Mouse (Mus musculus) midbrain, embryonic 16.5 days (tissue): ENCODE measurements around the gene Agps. TPM values are rescaled to one million over a fixed set of nuclear protein-coding genes. Genes with fewer than 3 reads are reported as not detected.

ENCODE experiments used
- ATAC-seq: fragments of 200-750 bp; cut with Nextera tagmentation; 2 replicates; pipeline ENCODE4 v1.8.0; 2017; ENCODE audit warnings: moderate TSS enrichment
- H3K27ac ChIP-seq: fragments of 300-500 bp; sonication (generic); 2 replicates; pipeline ENCODE4 v1.5.1; 2014; ENCODE audit warnings: mild to moderate bottlenecking, low read length, mixed read lengths
- H3K27me3 ChIP-seq: fragments of 300-500 bp; sonication (generic); 2 replicates; pipeline ENCODE4 v1.6.1; 2014; ENCODE audit warnings: low read depth, low read length, mixed read lengths; ENCODE audit not compliant: control insufficient read depth, insufficient read depth
- H3K36me3 ChIP-seq: fragments of 300-500 bp; sonication (generic); 2 replicates; pipeline ENCODE4 v1.6.1; 2014; ENCODE audit warnings: mild to moderate bottlenecking, low read length, moderate library complexity, mixed read lengths; ENCODE audit not compliant: control insufficient read depth, insufficient read depth
- H3K4me1 ChIP-seq: fragments of 300-500 bp; sonication (generic); 2 replicates; pipeline ENCODE4 v1.6.1; 2014; ENCODE audit warnings: mild to moderate bottlenecking, low read length, mixed read lengths; ENCODE audit not compliant: control insufficient read depth, insufficient read depth
- H3K4me2 ChIP-seq: fragments of 300-500 bp; sonication (generic); 2 replicates; pipeline ENCODE4 v1.6.1; 2014; ENCODE audit warnings: mild to moderate bottlenecking, low read length, mixed read lengths
- H3K4me3 ChIP-seq: fragments of 300-500 bp; sonication (generic); 2 replicates; pipeline ENCODE4 v1.5.1; 2014; ENCODE audit warnings: low read depth, mild to moderate bottlenecking, low read length, moderate library complexity, mixed read lengths
- H3K9ac ChIP-seq: fragments of 300-500 bp; sonication (generic); 2 replicates; pipeline ENCODE4 v1.6.1; 2014; ENCODE audit warnings: low read depth, low read length, mixed read lengths
- H3K9me3 ChIP-seq: fragments of 300-500 bp; sonication (generic); replicated peaks from 2 replicates; pipeline ENCODE4 v1.6.1; 2014; ENCODE audit warnings: mild to moderate bottlenecking, low read length, mixed read lengths; ENCODE audit not compliant: control insufficient read depth, poor library complexity, severe bottlenecking
- WGBS: fragments of 180-500 bp; shearing (Covaris S2); extraction: QIAGEN DNeasy Blood & Tissue Kit; methylation state at CpG from one replicate; pipeline ENCODE4 v1.1.7; 2014; 5-methylcytosine and 5-hydroxymethylcytosine counted together
- polyA plus RNA-seq: library from polyadenylated mRNA; unstranded; fragments of >200 nt; fragmentation: Nextera tagmentation; extraction: Ambion mirVana; gene quantifications from 2 replicates; pipeline ENCODE4 v1.2.1, GENCODE M21; 2015

Gene Agps
- polyA plus RNA-seq, 1 experiment from 2014 or later: 26.5 TPM

DNA sequence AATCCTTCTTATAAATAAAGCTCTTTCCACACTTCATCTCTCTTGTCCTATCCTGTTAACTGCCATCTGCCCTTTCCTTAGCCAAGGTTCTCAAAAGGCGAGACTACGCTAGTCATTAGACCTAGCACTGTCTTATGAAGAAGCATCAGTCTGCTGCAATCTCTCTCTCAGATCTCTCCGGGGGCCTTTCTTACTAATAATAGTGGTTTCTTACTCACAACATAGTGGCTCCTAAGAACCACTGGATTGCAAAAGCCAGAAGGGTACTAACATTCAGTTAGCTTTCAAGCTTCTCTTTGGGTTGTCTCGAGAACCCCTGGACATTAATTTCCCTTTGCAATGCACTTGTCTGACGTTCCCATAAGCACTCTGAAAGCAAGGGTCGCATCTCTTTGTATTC lies 26.2 kb upstream of the Agps start:
- H3K9ac ChIP-seq: no peak overlapping the region
- H3K27me3 ChIP-seq: no peaks in the 10 kb centered on the region
- no peaks in the 10 kb centered on the region for H3K4me1 ChIP-seq
- 90% methylated on average over 6 of the region's 6 CpGs for WGBS
- no peak overlapping the region for H3K4me2 ChIP-seq
- no peak overlapping the region for H3K4me3 ChIP-seq
- no peak for ATAC-seq
- no peaks in the 10 kb centered on the region for H3K36me3 ChIP-seq
- H3K27ac ChIP-seq: no peak overlapping the region
- H3K9me3 ChIP-seq: no peaks in the 10 kb centered on the region

DNA sequence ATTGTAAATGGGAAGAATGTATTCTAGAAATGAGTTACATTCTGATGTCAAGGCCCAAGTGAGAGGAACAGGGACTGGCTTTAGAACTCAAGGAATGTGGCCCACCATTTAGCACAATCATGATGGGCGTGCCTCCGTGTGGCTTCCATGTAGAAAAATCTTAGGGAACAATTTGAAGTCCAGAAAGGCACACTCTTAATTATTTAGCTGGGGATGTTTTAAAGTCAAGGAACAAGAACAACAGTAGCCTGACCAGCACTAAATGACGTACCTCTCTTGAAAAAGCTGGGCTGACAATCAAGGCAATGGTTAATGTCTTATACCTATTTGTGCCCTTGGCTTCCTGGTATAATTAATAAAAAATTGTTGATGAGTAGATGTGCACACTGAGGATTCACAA lies 25.1 kb upstream of the Agps start:
- Histone ChIP-seq H3K4me2 (no peak overlapping the region), H3K27me3 (no peaks in the 10 kb centered on the region), H3K36me3 (no peaks in the 10 kb centered on the region), H3K9me3 (no peaks in the 10 kb centered on the region), H3K9ac (no peak overlapping the region), H3K4me3 (no peak overlapping the region), H3K4me1 (no peaks in the 10 kb centered on the region), H3K27ac (no peak overlapping the region)
- ATAC-seq: no peak
- 96% methylated on average over 3 of the region's 3 CpGs for WGBS

DNA sequence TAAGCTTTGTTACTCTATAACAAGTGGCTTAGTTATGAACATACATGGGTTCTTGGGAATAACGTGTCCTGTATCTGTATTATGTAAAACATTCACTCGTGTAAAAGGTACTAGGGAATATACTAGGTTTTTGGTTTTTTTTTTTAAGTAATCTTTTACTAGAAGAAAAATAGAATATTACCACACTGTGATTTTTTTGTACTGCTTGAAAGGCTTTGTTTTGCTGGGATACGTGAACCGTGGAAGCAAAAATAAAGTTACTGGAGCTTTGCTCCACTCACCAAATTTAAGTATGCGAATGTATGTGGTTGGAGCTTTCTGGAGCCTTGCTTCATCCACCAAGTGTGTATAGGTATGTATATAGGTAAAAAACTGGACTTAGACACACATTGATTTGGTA lies 24.5 kb upstream of the Agps start:
- no peaks in the 10 kb centered on the region for H3K27me3 ChIP-seq
- no peaks in the 10 kb centered on the region for H3K36me3 ChIP-seq
- no peak overlapping the region for H3K27ac ChIP-seq
- H3K4me2 ChIP-seq: no peak overlapping the region
- ATAC-seq: no peak
- H3K9me3 ChIP-seq: no peaks in the 10 kb centered on the region
- H3K9ac ChIP-seq: no peak overlapping the region
- WGBS: 95% methylated on average over 5 of the region's 5 CpGs
- no peaks in the 10 kb centered on the region for H3K4me1 ChIP-seq
- no peak overlapping the region for H3K4me3 ChIP-seq

DNA sequence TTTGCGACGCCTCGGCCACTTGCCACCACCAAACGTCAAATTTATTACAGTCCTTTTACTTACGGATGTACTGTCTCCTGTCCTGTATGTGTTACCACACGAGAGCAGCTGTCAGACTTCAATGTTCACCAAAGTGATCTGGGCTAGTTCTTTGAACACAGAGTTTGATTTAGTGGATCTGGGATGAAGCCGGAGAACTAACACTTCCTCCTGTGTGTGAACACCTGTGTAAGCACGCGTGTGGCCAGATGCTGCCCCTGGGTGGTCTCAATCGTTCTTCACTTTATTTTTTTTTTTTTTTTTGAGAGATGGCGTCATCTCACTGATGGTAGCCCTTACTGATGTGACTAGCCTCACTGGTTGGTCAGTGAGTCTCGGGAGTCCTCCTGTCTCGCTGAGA lies 17.1 kb upstream of the Agps start:
- H3K9ac ChIP-seq: no peak overlapping the region
- H3K9me3 ChIP-seq: no peaks in the 10 kb centered on the region
- H3K27ac ChIP-seq: no peak overlapping the region
- no peaks in the 10 kb centered on the region for H3K27me3 ChIP-seq
- no peak overlapping the region for H3K4me3 ChIP-seq
- no peak overlapping the region for H3K4me2 ChIP-seq
- 86% methylated on average over 13 of the region's 13 CpGs for WGBS
- no peaks in the 10 kb centered on the region for H3K4me1 ChIP-seq
- no peak for ATAC-seq
- no peaks in the 10 kb centered on the region for H3K36me3 ChIP-seq

DNA sequence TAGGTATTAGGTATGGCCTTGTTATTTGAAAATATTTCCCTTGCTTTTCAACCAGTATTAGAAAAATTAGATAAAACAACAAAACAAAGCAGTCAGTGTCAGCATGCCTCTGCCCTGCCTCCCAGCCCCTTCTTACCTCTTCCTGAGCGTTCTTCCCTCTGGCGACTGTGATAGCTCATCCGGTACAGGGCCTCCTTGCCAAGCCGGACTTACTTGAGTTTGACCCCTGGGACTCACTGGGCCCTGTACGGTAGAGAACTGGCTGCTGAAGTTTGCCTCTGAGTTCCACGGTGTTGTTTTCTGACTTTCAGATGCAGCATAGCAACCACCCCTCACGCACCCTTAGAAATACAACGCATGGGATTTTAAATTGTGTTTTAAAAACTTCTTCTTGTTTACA lies 16.5 kb upstream of the Agps start:
- WGBS: 80% methylated on average over 8 of the region's 8 CpGs
- H3K9me3 ChIP-seq: no peaks in the 10 kb centered on the region
- H3K4me1 ChIP-seq: no peaks in the 10 kb centered on the region
- H3K4me2 ChIP-seq: no peak overlapping the region
- no peaks in the 10 kb centered on the region for H3K36me3 ChIP-seq
- H3K27ac ChIP-seq: no peak overlapping the region
- ATAC-seq: no peak
- H3K4me3 ChIP-seq: no peak overlapping the region
- no peaks in the 10 kb centered on the region for H3K27me3 ChIP-seq
- H3K9ac ChIP-seq: no peak overlapping the region

DNA sequence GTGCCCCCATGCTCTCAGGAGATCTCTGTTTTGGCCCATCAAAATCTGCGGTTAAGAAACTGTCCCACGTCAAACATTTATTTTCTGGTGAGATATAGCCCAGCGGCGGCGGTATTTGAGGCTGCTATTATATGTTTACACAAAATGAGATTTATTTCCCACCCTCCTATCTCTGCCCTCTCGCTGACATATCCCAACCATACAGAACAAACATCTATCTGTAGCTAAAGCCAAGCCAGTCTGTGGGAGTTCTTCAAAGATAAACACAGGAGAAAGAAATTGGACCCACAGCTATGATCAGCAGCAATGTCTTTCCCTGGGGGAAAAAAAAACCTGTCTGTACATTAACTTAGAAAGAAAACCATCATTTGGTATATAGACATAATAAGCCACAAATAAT lies 15.3 kb upstream of the Agps start:
- 93% methylated on average over 6 of the region's 6 CpGs for WGBS
- Histone ChIP-seq H3K36me3 (no peaks in the 10 kb centered on the region), H3K9ac (no peak overlapping the region), H3K27me3 (no peaks in the 10 kb centered on the region), H3K4me2 (no peak overlapping the region), H3K27ac (no peak overlapping the region), H3K4me1 (no peaks in the 10 kb centered on the region), H3K4me3 (no peak overlapping the region), H3K9me3 (no peaks in the 10 kb centered on the region)
- ATAC-seq: no peak

DNA sequence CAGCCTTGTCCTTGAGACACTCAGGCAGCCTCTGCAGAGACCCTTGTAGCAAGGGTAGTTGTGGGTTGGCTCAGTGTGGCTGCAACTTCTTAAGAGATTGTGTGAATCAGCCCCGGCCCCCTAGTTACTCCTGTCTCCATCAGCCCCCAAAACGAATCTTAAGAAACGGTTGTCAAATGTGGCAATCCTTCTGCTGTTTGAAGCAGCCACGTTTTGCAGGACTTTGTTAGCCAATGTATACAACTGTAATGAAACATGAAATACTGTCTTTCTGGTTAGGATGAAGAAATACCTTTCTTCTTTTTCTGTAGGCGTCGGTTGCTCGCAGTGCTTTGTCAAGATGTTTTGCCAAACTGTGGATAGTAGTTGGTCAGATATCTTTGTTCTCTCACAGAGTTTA lies 13.3 kb upstream of the Agps start:
- Histone ChIP-seq H3K9me3 (no peaks in the 10 kb centered on the region), H3K4me1 (no peaks in the 10 kb centered on the region), H3K36me3 (no peaks in the 10 kb centered on the region), H3K4me2 (no peak overlapping the region), H3K27ac (no peak overlapping the region), H3K27me3 (no peaks in the 10 kb centered on the region), H3K4me3 (no peak overlapping the region), H3K9ac (no peak overlapping the region)
- 86% methylated on average over 7 of the region's 7 CpGs for WGBS
- no peak for ATAC-seq

DNA sequence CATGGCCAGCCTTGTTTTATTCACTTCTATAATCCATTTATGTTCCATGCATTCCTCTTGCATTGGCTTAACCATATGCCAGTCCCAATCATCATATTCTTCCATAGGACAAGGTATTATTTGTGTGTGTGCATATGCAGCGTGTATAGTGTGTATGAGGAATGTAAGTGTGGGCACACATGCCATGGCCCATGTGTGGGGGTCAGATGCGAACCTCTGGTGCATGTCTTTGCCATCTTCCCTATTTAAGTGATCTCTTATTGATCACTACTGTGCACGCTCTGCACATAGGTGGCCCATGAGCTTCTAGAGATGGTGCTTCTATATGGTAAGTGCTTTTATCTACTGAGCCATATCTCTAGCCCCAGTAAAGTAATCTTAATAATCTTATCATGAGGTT lies 12.2 kb upstream of the Agps start:
- WGBS: 89% methylated on average over 3 of the region's 3 CpGs

DNA sequence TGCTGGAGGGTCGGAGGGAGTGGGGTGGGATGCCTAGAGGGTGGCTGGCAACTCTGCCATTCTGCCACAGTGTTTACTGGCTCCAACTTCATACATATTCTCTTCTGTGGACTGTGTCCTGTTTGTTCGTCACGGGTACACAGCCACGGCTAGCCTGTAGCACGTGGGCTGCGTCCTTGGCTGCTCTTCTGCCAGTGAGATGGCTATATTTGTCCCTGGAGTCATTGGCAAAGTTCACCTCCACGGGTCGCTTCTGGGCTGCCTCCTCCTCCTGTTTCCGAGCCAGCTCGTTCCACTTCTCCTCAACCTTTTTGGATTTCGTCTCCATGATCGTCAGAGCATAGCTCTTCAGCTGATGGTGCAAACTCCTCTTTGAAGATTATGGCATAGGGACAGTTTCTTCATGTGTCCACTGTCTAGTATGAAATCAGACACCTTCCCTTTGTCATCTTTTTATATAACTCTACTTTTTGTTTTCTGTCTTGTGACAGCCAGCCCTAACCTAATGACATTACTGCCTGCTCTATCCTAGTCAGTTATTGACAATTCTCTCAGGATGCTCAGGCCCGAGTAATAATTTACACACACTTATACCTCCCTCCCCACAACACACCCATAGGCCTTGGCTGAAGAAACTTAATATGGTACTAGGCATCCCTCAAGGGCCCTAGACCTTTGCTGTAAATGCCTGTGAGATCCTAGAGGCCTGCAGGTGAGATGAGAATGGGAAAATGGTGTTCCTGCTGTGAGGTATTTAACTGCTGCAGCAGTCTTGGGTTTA lies 9.8 kb upstream of the Agps start:
- Histone ChIP-seq H3K4me1 (no peaks in the 10 kb centered on the region), H3K9ac (no peak overlapping the region), H3K4me3 (no peak overlapping the region), H3K4me2 (no peak overlapping the region), H3K9me3 (no peaks in the 10 kb centered on the region), H3K36me3 (no peaks in the 10 kb centered on the region), H3K27me3 (no peaks in the 10 kb centered on the region), H3K27ac (no peak overlapping the region)
- ATAC-seq: no peak
- 90% methylated on average over 13 of the region's 13 CpGs for WGBS

More for the DNA sequence above, 12.2 kb upstream of the Agps start:
- H3K27me3 ChIP-seq: no peaks in the 10 kb centered on the region
- H3K4me2 ChIP-seq: no peak overlapping the region
- H3K9ac ChIP-seq: no peak overlapping the region
- H3K9me3 ChIP-seq: no peaks in the 10 kb centered on the region
- H3K27ac ChIP-seq: no peak overlapping the region
- no peaks in the 10 kb centered on the region for H3K4me1 ChIP-seq
- no peaks in the 10 kb centered on the region for H3K36me3 ChIP-seq
- no peak for ATAC-seq
- no peak overlapping the region for H3K4me3 ChIP-seq
